Mouse (Mus musculus) kidney, adult 2 months (tissue): ENCODE measurements around the gene Golga7b. TPM values are rescaled to one million over a fixed set of nuclear protein-coding genes. Genes with fewer than 3 reads are reported as not detected.

Experiments
- DNase-seq: peaks from one replicate; pipeline ENCODE4 v3.0.0; 2021
- H3K27ac ChIP-seq: fragments of 200-500 bp; 2 replicates; pipeline ENCODE4 v1.5.1; 2012; ENCODE audit warnings: low read depth, low read length, control low read depth, inconsistent platforms; ENCODE audit not compliant: insufficient read depth
- H3K27me3 ChIP-seq: fragments of 200-500 bp; replicated peaks from 2 replicates; pipeline ENCODE4 v1.6.1; 2012; ENCODE audit warnings: mild to moderate bottlenecking, moderate library complexity, low read length, inconsistent platforms; ENCODE audit not compliant: control insufficient read depth, insufficient read depth
- H3K36me3 ChIP-seq: fragments of 200-500 bp; 2 replicates; pipeline ENCODE4 v1.6.1; 2012; ENCODE audit warnings: mild to moderate bottlenecking, moderate library complexity, low read length, inconsistent platforms; ENCODE audit not compliant: control insufficient read depth, insufficient read depth
- H3K4me1 ChIP-seq: fragments of 200-500 bp; 2 replicates; pipeline ENCODE4 v1.6.1; 2011; ENCODE audit warnings: low read length; ENCODE audit not compliant: control insufficient read depth, insufficient read depth
- H3K4me3 ChIP-seq: fragments of 200-500 bp; 2 replicates; pipeline ENCODE4 v1.5.1; 2011; ENCODE audit warnings: mild to moderate bottlenecking, low read depth, low read length, control low read depth; ENCODE audit not compliant: insufficient read depth
- CTCF ChIP-seq: fragments of 200-500 bp; conservative IDR thresholded peaks from 2 replicates; pipeline ENCODE4 v1.5.1; 2011; ENCODE audit warnings: low read depth, mild to moderate bottlenecking, control low read depth, low read length, moderate library complexity, mixed read lengths; ENCODE audit not compliant: insufficient read depth, insufficient read length
- POLR2A ChIP-seq: fragments of 200-500 bp; IDR thresholded peaks from one replicate; pipeline ENCODE4 v1.6.1; 2011; ENCODE audit warnings: low read depth, low read length, control low read depth
- WGBS: fragments of 180-500 bp; shearing (Covaris S2); methylation state at CpG from one replicate; pipeline ENCODE4 v1.1.7; 2018; 5-methylcytosine and 5-hydroxymethylcytosine counted together
- polyA plus RNA-seq: library from polyadenylated mRNA; depleted of rRNA; stranded (reverse); fragments of >200 nt; gene quantifications from 2 replicates; pipeline ENCODE4 v1.2.3, GENCODE M21; 2012

The Golga7b gene
- polyA plus RNA-seq, 1 experiment, result 0.20 TPM

DNA sequence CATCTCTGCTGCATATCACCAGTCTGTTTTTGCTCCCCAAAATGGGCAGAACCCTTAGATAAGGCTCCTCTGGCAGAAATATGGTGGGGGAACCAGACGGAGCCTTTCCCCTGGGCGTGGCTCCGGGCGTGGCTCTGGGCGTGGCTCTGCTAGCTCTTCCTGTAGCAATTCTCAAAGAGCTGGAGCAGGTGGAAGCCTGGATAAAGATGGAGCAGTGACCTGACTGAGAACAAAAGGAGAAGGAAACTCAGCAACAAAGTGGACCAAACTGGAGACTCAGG, 17.1 kb upstream of the Golga7b start:
- Histone ChIP-seq H3K27ac (no peak overlapping the region), H3K4me1 (no peaks in the 10 kb centered on the region), H3K4me3 (no peak overlapping the region), H3K27me3 (no peaks in the 10 kb centered on the region), H3K36me3 (no peaks in the 10 kb centered on the region)
- 76% methylated on average over 5 of the region's 5 CpGs for WGBS
- no peak for TF ChIP-seq CTCF
- no peak for TF ChIP-seq POLR2A
- no peak for DNase-seq

DNA sequence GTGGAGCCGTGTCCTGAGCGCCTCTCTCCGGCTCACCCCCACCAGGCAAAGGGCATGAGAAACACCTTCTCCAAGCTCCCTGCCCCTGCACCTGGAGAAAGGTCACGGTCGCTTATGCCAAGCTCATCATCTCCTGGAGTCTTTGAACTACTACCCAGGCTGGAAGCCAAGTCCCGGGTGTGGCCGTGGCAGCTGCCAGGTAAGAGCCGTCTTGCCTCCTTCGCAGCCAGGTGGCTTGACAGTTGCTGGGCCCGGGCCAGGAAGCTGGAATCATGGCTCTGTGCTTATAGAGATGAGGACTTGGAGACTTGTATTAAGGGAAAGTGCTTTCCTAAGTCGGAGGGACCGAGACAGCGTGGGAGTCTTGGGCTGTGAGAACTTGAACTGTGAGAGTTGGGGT, 16.4 kb upstream of the Golga7b start:
- no peaks in the 10 kb centered on the region for H3K36me3 ChIP-seq
- no peak overlapping the region for H3K4me3 ChIP-seq
- H3K4me1 ChIP-seq, result no peaks in the 10 kb centered on the region
- TF ChIP-seq CTCF, result no peak
- TF ChIP-seq POLR2A, result no peak
- H3K27ac ChIP-seq, result no peak overlapping the region
- WGBS, result 75% methylated on average over 13 of the region's 13 CpGs
- DNase-seq, result peak; percentile 5
- H3K27me3 ChIP-seq, result no peaks in the 10 kb centered on the region

DNA sequence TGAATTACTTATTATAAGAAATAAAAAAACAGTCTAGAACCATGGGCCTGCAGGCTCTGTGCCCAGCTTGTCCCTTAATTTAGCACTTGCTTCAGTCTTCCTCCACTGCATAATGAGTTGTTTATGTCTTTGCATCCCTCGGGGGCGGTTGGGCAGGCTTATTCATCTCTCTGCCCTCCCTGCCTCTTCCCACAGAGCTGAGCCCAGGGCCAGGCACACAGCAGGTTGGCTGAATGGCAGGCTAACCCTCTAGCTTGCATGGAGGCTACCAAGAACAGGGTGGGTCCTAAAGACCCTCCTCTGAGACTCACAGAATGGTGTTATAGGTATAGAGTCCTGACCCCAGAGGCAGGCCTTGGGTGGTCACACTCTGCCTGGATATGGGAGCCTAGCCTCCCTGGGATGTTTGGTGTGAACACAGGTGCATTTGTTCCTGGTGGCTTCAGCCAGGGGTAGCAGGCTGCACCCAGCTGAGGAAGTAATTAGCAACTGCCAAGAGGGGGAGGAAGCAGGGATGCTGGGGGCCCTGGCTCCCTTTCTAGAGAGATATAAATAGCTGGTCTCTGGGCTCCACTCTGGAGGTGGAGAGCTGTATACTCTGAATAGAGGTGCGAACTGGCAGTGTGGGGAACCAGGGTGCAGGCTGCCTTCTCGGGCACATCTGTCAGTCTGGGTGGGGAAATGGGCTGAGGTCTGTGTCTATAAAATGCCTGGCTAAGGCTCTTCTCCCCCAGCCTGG, 9.6 kb upstream of the Golga7b start:
- TF ChIP-seq POLR2A (no peak), CTCF (no peak)
- 18% methylated on average over 4 of the region's 4 CpGs for WGBS
- Histone ChIP-seq H3K4me3 (no peak overlapping the region), H3K4me1 (no peaks in the 10 kb centered on the region), H3K27me3 (no peaks in the 10 kb centered on the region), H3K36me3 (no peaks in the 10 kb centered on the region), H3K27ac (no peak overlapping the region)
- no peak for DNase-seq

DNA sequence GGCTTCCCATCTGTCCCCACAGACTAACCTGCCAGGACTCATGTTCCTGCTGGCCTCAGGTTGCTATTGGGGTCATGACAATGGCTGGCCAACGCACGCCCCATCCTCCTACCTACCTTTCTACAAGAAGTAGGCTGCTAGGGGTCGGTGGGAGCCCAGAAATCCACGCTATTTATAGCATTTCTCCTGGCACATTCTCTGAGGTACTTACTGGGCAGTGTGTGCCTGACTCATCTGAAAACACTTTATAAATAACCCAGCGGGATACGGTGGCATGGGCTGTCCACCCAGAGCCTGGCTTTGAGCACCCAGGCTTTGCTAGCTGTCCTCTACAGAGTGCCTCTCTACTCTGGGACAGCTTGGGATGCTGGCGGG, 9.0 kb upstream of the Golga7b start:
- H3K27ac ChIP-seq, result no peak overlapping the region
- H3K36me3 ChIP-seq, result no peaks in the 10 kb centered on the region
- TF ChIP-seq CTCF (no peak), POLR2A (no peak)
- 67% methylated on average over 7 of the region's 7 CpGs for WGBS
- H3K27me3 ChIP-seq, result no peaks in the 10 kb centered on the region
- DNase-seq, result no peak
- no peaks in the 10 kb centered on the region for H3K4me1 ChIP-seq
- H3K4me3 ChIP-seq, result no peak overlapping the region

DNA sequence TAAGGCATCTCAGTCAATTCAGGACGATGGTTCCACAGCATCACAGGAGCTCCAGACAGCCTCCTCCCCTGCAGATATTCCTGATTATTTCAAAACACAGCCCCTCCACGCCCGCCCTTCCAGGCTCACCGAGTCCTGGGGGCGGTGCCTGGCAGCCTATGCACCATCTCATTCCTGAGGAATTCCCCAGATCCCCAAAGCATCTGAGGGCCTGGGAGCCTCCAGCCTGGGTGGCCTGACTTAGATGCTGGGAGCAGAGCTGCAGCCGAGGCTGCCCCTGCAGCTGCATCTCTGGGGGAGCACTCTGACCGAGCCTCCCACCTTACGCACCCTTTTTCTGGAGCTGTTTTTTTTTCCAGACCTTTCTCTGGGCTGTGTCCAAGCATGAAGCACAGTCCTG, 6.5 kb upstream of the Golga7b start:
- no peak for DNase-seq
- no peak for TF ChIP-seq POLR2A
- TF ChIP-seq CTCF, result no peak
- Histone ChIP-seq H3K4me3 (no peak overlapping the region), H3K27ac (no peak overlapping the region), H3K4me1 (no peaks in the 10 kb centered on the region), H3K27me3 (no peaks in the 10 kb centered on the region), H3K36me3 (no peaks in the 10 kb centered on the region)
- 53% methylated on average over 8 of the region's 8 CpGs for WGBS

DNA sequence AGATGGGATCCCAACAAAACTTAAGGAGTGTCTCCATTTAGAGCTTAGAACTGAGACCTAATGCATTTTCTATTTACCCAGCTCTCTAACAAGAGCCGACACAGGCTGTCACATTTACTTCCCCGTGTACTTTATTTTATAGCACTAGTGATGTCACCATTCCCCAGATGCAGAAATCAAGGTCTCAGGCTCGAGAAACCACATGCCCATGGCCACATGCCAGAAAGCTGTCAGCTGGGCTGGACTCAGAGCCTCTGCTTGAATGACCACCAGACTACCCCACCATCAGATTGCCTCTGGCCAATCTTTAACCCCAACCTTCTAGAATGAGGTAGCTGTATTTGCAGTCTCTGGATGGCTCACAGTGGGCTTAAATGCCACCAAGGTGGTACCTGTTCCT, 4.0 kb upstream of the Golga7b start:
- Histone ChIP-seq H3K27ac (no peak overlapping the region), H3K4me1 (no peaks in the 10 kb centered on the region), H3K27me3 (no peaks in the 10 kb centered on the region), H3K4me3 (no peak overlapping the region), H3K36me3 (no peaks in the 10 kb centered on the region)
- no peak for TF ChIP-seq POLR2A
- TF ChIP-seq CTCF, result no peak
- no peak for DNase-seq
- 36% methylated on average over 3 of the region's 3 CpGs for WGBS

DNA sequence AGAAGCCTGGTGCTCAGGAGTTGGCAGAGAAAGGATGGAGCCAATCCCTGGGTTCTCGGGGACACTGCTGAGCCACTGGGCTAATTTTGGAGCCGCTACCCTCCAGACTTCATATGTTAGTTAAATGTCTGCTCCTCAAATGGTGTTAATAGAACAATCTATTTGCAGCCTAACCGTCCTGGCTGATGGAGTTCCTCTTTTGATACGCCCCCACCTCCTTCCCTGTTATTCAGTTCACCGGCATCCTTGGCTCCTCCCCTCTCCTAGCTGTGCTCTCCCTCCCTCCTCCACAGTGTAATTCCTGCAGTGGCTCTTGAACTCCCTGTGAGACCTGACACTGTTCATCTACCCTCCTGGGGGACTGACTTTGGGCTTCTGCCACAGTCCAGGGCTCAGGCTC, 748 bp upstream of the Golga7b start:
- H3K36me3 ChIP-seq, result no peaks in the 10 kb centered on the region
- 41% methylated on average over 5 of the region's 5 CpGs for WGBS
- TF ChIP-seq POLR2A, result no peak
- TF ChIP-seq CTCF, result no peak
- no peaks in the 10 kb centered on the region for H3K4me1 ChIP-seq
- H3K4me3 ChIP-seq, result no peak overlapping the region
- no peaks in the 10 kb centered on the region for H3K27me3 ChIP-seq
- DNase-seq, result no peak
- H3K27ac ChIP-seq, result no peak overlapping the region
